Mouse (Mus musculus): ENCODE measurements around the gene Olfr976. TPM values are rescaled to one million over a fixed set of nuclear protein-coding genes. Genes with fewer than 3 reads are reported as not detected.
"Not testable (repeated sequence)": the region's sequence is repeated elsewhere in the genome, so short reads cannot be mapped to it uniquely, and the experiment has no call there.

Gene Olfr976
- polyA plus RNA-seq (2015; fragmentation: Nextera tagmentation; extraction: Ambion mirVana), result not detected in 2 replicates

GRCm38 (mm10) chr9:39961033-39961432 is at the start of gene Olfr976:
Olfr976 (minus strand) TSS chr9:39961133.
- not testable (repeated sequence) for H3K4me2 ChIP-seq (ENCODE audit: low read length); H3K27ac ChIP-seq (ENCODE audit: low read length); H3K4me1 ChIP-seq (replicated peaks; ENCODE audit: control insufficient read depth, insufficient read depth, low read length); H3K9me3 ChIP-seq (ENCODE audit: control insufficient read depth, low read length); H3K27me3 ChIP-seq (replicated peaks; ENCODE audit: control insufficient read depth, insufficient read depth, low read length); H3K4me3 ChIP-seq (replicated peaks; ENCODE audit: low read length); H3K36me3 ChIP-seq (ENCODE audit: control insufficient read depth, insufficient read depth); H3K9ac ChIP-seq (replicated peaks; ENCODE audit: low read depth, low read length); ATAC-seq
- 85% methylated on average over 6 of the region's 9 CpGs for WGBS

GRCm38 (mm10) chr9:40009482-40009881 is 48.5 kb upstream of the Olfr976 start, which contains the start of gene Olfr980:
Olfr980 (minus strand) TSS chr9:40009582.
- ATAC-seq, result no peak
- Histone ChIP-seq H3K4me2 (ENCODE audit: low read length) (no peak within 1 kb of the TSS), H3K9me3 (ENCODE audit: control insufficient read depth, low read length) (no peaks in the 10 kb centered on the region), H3K27me3 (replicated peaks; ENCODE audit: control insufficient read depth, insufficient read depth, low read length) (no peaks in the 10 kb centered on the region), H3K9ac (replicated peaks; ENCODE audit: low read depth, low read length) (no peak within 1 kb of the TSS), H3K36me3 (ENCODE audit: control insufficient read depth, insufficient read depth) (no peaks in the 10 kb centered on the region), H3K4me1 (replicated peaks; ENCODE audit: control insufficient read depth, insufficient read depth, low read length) (no peaks in the 10 kb centered on the region), H3K4me3 (replicated peaks; ENCODE audit: low read length) (no peak within 1 kb of the TSS), H3K27ac (ENCODE audit: low read length) (no peak within 1 kb of the TSS)
- 93% methylated on average over 1 of the region's 1 CpGs for WGBS

DNA sequence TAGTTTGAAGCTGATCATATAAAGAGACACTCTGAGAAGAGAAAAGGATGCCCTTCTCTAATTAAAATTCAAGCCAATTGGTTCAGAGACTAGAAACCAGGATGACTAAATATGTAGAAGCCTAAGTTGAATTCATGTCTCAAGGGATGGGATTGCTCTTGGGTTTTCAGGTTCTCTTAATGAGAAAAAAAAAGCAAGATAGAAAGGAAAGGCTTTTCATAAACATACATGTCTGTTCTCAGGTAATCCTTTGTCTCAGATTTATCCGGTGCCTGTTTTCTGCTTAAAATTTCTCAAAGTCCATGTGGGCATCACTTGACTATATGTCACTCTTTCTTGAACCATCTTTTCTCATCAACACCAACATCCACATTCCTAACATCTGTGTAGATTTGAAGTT is 42.4 kb upstream of the Olfr976 start, which contains the start of gene Olfr979:
Gene Olfr979, minus strand, starts transcription at position 101 of the 400 bp plus-strand sequence.
- H3K27me3 ChIP-seq (replicated peaks; ENCODE audit: control insufficient read depth, insufficient read depth, low read length), result no peaks in the 10 kb centered on the region
- no peak within 1 kb of the TSS for H3K9ac ChIP-seq (replicated peaks; ENCODE audit: low read depth, low read length)
- no peaks in the 10 kb centered on the region for H3K4me1 ChIP-seq (replicated peaks; ENCODE audit: control insufficient read depth, insufficient read depth, low read length)
- no peak within 1 kb of the TSS for H3K27ac ChIP-seq (ENCODE audit: low read length)
- ATAC-seq, result no peak
- H3K4me3 ChIP-seq (replicated peaks; ENCODE audit: low read length), result no peak within 1 kb of the TSS
- no peaks in the 10 kb centered on the region for H3K9me3 ChIP-seq (ENCODE audit: control insufficient read depth, low read length)
- no peak within 1 kb of the TSS for H3K4me2 ChIP-seq (ENCODE audit: low read length)
- no peaks in the 10 kb centered on the region for H3K36me3 ChIP-seq (ENCODE audit: control insufficient read depth, insufficient read depth)
- 97% methylated on average over 1 of the region's 1 CpGs for WGBS

- no peak for ATAC-seq
- Histone ChIP-seq H3K9ac (replicated peaks; ENCODE audit: low read depth, low read length) (no peak within 1 kb of the TSS), H3K9me3 (ENCODE audit: control insufficient read depth, low read length) (no peaks in the 10 kb centered on the region), H3K4me1 (replicated peaks; ENCODE audit: control insufficient read depth, insufficient read depth, low read length) (no peaks in the 10 kb centered on the region), H3K4me3 (replicated peaks; ENCODE audit: low read length) (no peak within 1 kb of the TSS), H3K36me3 (ENCODE audit: control insufficient read depth, insufficient read depth) (no peaks in the 10 kb centered on the region), H3K27me3 (replicated peaks; ENCODE audit: control insufficient read depth, insufficient read depth, low read length) (no peaks in the 10 kb centered on the region), H3K27ac (ENCODE audit: low read length) (no peak within 1 kb of the TSS), H3K4me2 (ENCODE audit: low read length) (no peak within 1 kb of the TSS)
- 86% methylated on average over 2 of the region's 2 CpGs for WGBS
Observed at GRCm38 (mm10) chr9:39991813-39992212, 30.9 kb upstream of the Olfr976 start, which contains the start of gene Olfr978. Olfr978 (plus strand) TSS chr9:39992113.

GRCm38 (mm10) chr9:39976581-39977145 is 15.7 kb upstream of the Olfr976 start:
- not testable (repeated sequence) for H3K4me2 ChIP-seq (ENCODE audit: low read length); H3K4me3 ChIP-seq (replicated peaks; ENCODE audit: low read length); H3K36me3 ChIP-seq (ENCODE audit: control insufficient read depth, insufficient read depth); H3K27me3 ChIP-seq (replicated peaks; ENCODE audit: control insufficient read depth, insufficient read depth, low read length); H3K9me3 ChIP-seq (ENCODE audit: control insufficient read depth, low read length); H3K27ac ChIP-seq (ENCODE audit: low read length); H3K9ac ChIP-seq (replicated peaks; ENCODE audit: low read depth, low read length); ATAC-seq; H3K4me1 ChIP-seq (replicated peaks; ENCODE audit: control insufficient read depth, insufficient read depth, low read length)
- 94% methylated on average over 1 of the region's 1 CpGs for WGBS

GRCm38 (mm10) chr9:39951946-39952345 is 9.0 kb downstream of the Olfr976 start, which contains the start of gene Olfr975:
Olfr975 (minus strand) TSS chr9:39952046.
- no peak for ATAC-seq
- WGBS, result 60% methylated on average over 1 of the region's 1 CpGs

DNA sequence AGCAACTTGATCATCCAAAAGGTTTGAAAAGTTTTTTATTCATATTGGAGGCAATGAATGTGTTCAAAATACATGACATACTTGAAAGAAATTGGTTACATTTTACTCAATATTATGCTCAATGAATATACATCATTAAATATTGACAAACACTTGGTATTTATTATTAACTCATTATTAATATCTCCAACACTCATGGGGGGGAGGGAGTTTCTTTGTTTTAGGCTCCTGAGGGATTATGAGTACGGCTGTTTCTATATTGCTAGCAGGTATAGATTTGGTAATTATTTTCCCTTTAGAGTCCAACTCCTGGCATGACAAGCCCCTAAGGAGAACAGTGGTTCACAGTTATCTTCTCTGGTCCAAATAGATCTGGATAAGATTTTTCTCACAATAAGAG is 23.7 kb downstream of the Olfr976 start, which contains the start of gene Olfr974:
Gene Olfr974, plus strand, starts transcription at position 301 of the 400 bp plus-strand sequence.
- no peaks in the 10 kb centered on the region for H3K4me1 ChIP-seq (replicated peaks; ENCODE audit: control insufficient read depth, insufficient read depth, low read length)
- H3K4me3 ChIP-seq (replicated peaks; ENCODE audit: low read length), result no peak within 1 kb of the TSS
- H3K36me3 ChIP-seq (ENCODE audit: control insufficient read depth, insufficient read depth), result no peaks in the 10 kb centered on the region
- H3K27me3 ChIP-seq (replicated peaks; ENCODE audit: control insufficient read depth, insufficient read depth, low read length), result no peaks in the 10 kb centered on the region
- WGBS, result 94% methylated on average over 1 of the region's 1 CpGs
- no peak for ATAC-seq
- no peak within 1 kb of the TSS for H3K4me2 ChIP-seq (ENCODE audit: low read length)
- no peak within 1 kb of the TSS for H3K9ac ChIP-seq (replicated peaks; ENCODE audit: low read depth, low read length)
- no peaks in the 10 kb centered on the region for H3K9me3 ChIP-seq (ENCODE audit: control insufficient read depth, low read length)
- H3K27ac ChIP-seq (ENCODE audit: low read length), result no peak within 1 kb of the TSS

More at GRCm38 (mm10) chr9:39951946-39952345, 9.0 kb downstream of the Olfr976 start, which contains the start of gene Olfr975:
- H3K27me3 ChIP-seq (replicated peaks; ENCODE audit: control insufficient read depth, insufficient read depth, low read length), result no peaks in the 10 kb centered on the region
- no peak within 1 kb of the TSS for H3K27ac ChIP-seq (ENCODE audit: low read length)
- no peaks in the 10 kb centered on the region for H3K4me1 ChIP-seq (replicated peaks; ENCODE audit: control insufficient read depth, insufficient read depth, low read length)
- H3K9ac ChIP-seq (replicated peaks; ENCODE audit: low read depth, low read length), result no peak within 1 kb of the TSS
- H3K4me2 ChIP-seq (ENCODE audit: low read length), result no peak within 1 kb of the TSS
- H3K9me3 ChIP-seq (ENCODE audit: control insufficient read depth, low read length), result no peaks in the 10 kb centered on the region
- H3K36me3 ChIP-seq (ENCODE audit: control insufficient read depth, insufficient read depth), result no peaks in the 10 kb centered on the region
- no peak within 1 kb of the TSS for H3K4me3 ChIP-seq (replicated peaks; ENCODE audit: low read length)

DNA sequence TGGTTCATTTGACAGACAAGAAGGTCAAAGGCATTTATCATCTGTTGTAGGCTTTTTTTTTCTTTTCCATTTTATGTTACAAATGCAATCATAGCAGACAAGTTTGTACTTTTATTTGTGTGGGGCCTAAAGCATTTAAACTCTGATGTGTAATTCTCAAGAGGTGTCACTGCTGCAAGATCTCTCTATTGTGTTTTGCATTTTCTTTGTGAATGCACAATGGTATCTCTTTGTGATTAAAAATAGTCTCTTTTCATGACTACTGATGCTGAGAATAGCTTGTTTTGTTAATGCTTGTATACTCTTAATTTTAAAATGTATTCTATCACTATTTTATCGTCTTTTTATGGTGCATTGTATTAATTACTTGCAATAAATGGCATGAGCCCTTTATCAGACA is 32.1 kb downstream of the Olfr976 start:
- not testable (repeated sequence) for H3K36me3 ChIP-seq (ENCODE audit: control insufficient read depth, insufficient read depth)

GRCm38 (mm10) chr9:39927975-39928836 is 32.7 kb downstream of the Olfr976 start:
- ATAC-seq, result peak; percentile 98
- not testable (repeated sequence) for H3K4me3 ChIP-seq (replicated peaks; ENCODE audit: low read length); H3K27me3 ChIP-seq (replicated peaks; ENCODE audit: control insufficient read depth, insufficient read depth, low read length); H3K27ac ChIP-seq (ENCODE audit: low read length); H3K4me1 ChIP-seq (replicated peaks; ENCODE audit: control insufficient read depth, insufficient read depth, low read length); H3K9ac ChIP-seq (replicated peaks; ENCODE audit: low read depth, low read length); H3K4me2 ChIP-seq (ENCODE audit: low read length); H3K36me3 ChIP-seq (ENCODE audit: control insufficient read depth, insufficient read depth); H3K9me3 ChIP-seq (ENCODE audit: control insufficient read depth, low read length)
- WGBS, result no CpG with 5 or more reads among the region's 4 CpGs

More for the DNA sequence above, 32.1 kb downstream of the Olfr976 start:
- H3K4me2 ChIP-seq (ENCODE audit: low read length); H3K4me3 ChIP-seq (replicated peaks; ENCODE audit: low read length); H3K4me1 ChIP-seq (replicated peaks; ENCODE audit: control insufficient read depth, insufficient read depth, low read length); H3K9ac ChIP-seq (replicated peaks; ENCODE audit: low read depth, low read length); H3K27me3 ChIP-seq (replicated peaks; ENCODE audit: control insufficient read depth, insufficient read depth, low read length); H3K27ac ChIP-seq (ENCODE audit: low read length); H3K9me3 ChIP-seq (ENCODE audit: control insufficient read depth, low read length): not testable (repeated sequence)
- WGBS, result 35% methylated on average over 1 of the region's 1 CpGs
- peak; percentile 61 for ATAC-seq

Data from forebrain, embryonic 16.5 days (tissue).